Comparison of ENCODE assay signal across 12 mouse cellular contexts in genomic region chr19:58244148-58244547, GRCm38 (mm10).
DNase-seq lines count a peak whose midpoint lies in the region; ATAC-seq and TF ChIP-seq lines count a peak whose summit lies in the region.
"Had no signal": no experiment of that assay in that cellular context is flagged by ENCODE, and none has a peak within 500 bp of the region (broad histone marks: within the 10 kb centered on the region; RNA-seq: fewer than 3 reads in every experiment).

No protein-coding gene starts in this region.

- H3K4me3 ChIP-seq in forebrain, embryonic 10.5 days, result no peak overlapping the region
- H3K4me3 ChIP-seq in forebrain, embryonic 16.5 days (replicated peaks; ENCODE audit: low read length), result no peak overlapping the region
- no peak overlapping the region for H3K4me3 ChIP-seq in liver, postnatal 0 days (ENCODE audit: low read depth, low read length)
- H3K4me3 ChIP-seq in neural tube, embryonic 14.5 days (ENCODE audit: low read depth, low read length), result no peak overlapping the region
- H3K4me3 ChIP-seq: heart, embryonic 10.5 days; left cerebral cortex, adult 2 months had no signal

- H3K9ac ChIP-seq in forebrain, embryonic 16.5 days (replicated peaks; ENCODE audit: low read depth, low read length), result no peak overlapping the region
- H3K9ac ChIP-seq in liver, postnatal 0 days (replicated peaks), result no peak overlapping the region
- H3K9ac ChIP-seq in neural tube, embryonic 14.5 days (replicated peaks; ENCODE audit: low read depth, low read length), result no peak overlapping the region

- no peak for TF ChIP-seq CTCF in liver, postnatal 0 days (IDR thresholded peaks at IDR 0.05; ENCODE audit: low read depth)

- H3K4me2 ChIP-seq in forebrain, embryonic 16.5 days (ENCODE audit: low read length), result no peak overlapping the region
- H3K4me2 ChIP-seq in liver, postnatal 0 days (ENCODE audit: low read depth, low read length), result no peak overlapping the region
- no peak overlapping the region for H3K4me2 ChIP-seq in neural tube, embryonic 14.5 days (ENCODE audit: low read depth, low read length)

- no peaks in the 10 kb centered on the region for H3K9me3 ChIP-seq in forebrain, embryonic 10.5 days
- no peaks in the 10 kb centered on the region for H3K9me3 ChIP-seq in forebrain, embryonic 16.5 days (ENCODE audit: control insufficient read depth, low read length)
- H3K9me3 ChIP-seq in liver, postnatal 0 days (ENCODE audit: low read length), result no peaks in the 10 kb centered on the region
- no peaks in the 10 kb centered on the region for H3K9me3 ChIP-seq in neural tube, embryonic 14.5 days (ENCODE audit: control insufficient read depth, low read length)
- H3K9me3 ChIP-seq: heart, embryonic 10.5 days had no signal

- H3K27me3 ChIP-seq in forebrain, embryonic 10.5 days (ENCODE audit: poor library complexity, severe bottlenecking), result peaks cover 30% of the 10 kb centered on the region
- H3K27me3 ChIP-seq in forebrain, embryonic 16.5 days (replicated peaks; ENCODE audit: control insufficient read depth, insufficient read depth, low read length), result 0 out of 2 replicates have a peak, but pooled peaks cover 2% of the 10 kb centered on the region
- no peaks in the 10 kb centered on the region for H3K27me3 ChIP-seq in liver, postnatal 0 days (ENCODE audit: insufficient read depth, low read length)
- no peaks in the 10 kb centered on the region for H3K27me3 ChIP-seq in neural tube, embryonic 14.5 days (ENCODE audit: control insufficient read depth, insufficient read depth, low read length)

- no peak for TF ChIP-seq EP300 in liver, postnatal 0 days (IDR thresholded peaks at IDR 0.05; ENCODE audit: low read depth)

- H3K27ac ChIP-seq in forebrain, embryonic 10.5 days, result peak overlapping the region; percentile 60
- H3K27ac ChIP-seq in forebrain, embryonic 16.5 days (ENCODE audit: low read length), result no peak overlapping the region
- no peak overlapping the region for H3K27ac ChIP-seq in liver, postnatal 0 days (ENCODE audit: low read depth)
- peak overlapping the region; percentile 30; the same call in 1 of the 2 replicates for H3K27ac ChIP-seq in neural tube, embryonic 14.5 days (ENCODE audit: low read depth, low read length)
- H3K27ac ChIP-seq: heart, embryonic 10.5 days; left cerebral cortex, adult 2 months had no signal

- no peaks in the 10 kb centered on the region for H3K36me3 ChIP-seq in forebrain, embryonic 10.5 days (replicated peaks)
- H3K36me3 ChIP-seq in forebrain, embryonic 16.5 days (ENCODE audit: control insufficient read depth, insufficient read depth), result no peaks in the 10 kb centered on the region
- no peaks in the 10 kb centered on the region for H3K36me3 ChIP-seq in liver, postnatal 0 days (replicated peaks; ENCODE audit: insufficient read depth, low read length)
- H3K36me3 ChIP-seq in neural tube, embryonic 14.5 days (ENCODE audit: control insufficient read depth, insufficient read depth, low read length), result no peaks in the 10 kb centered on the region
- H3K36me3 ChIP-seq: heart, embryonic 10.5 days had no signal

- peaks cover 30% of the 10 kb centered on the region for H3K4me1 ChIP-seq in forebrain, embryonic 10.5 days
- H3K4me1 ChIP-seq in forebrain, embryonic 16.5 days (replicated peaks; ENCODE audit: control insufficient read depth, insufficient read depth, low read length), result no peaks in the 10 kb centered on the region
- H3K4me1 ChIP-seq in liver, postnatal 0 days (ENCODE audit: insufficient read depth), result peaks cover 4% of the 10 kb centered on the region; the same call in 1 of the 2 replicates
- H3K4me1 ChIP-seq in neural tube, embryonic 14.5 days (ENCODE audit: control insufficient read depth, insufficient read depth, low read length), result peaks cover 22% of the 10 kb centered on the region

- no peak for DNase-seq in forebrain, embryonic 10.5 days (ENCODE audit: extremely low spot score, low spot score)
- no peak for DNase-seq in liver, postnatal 0 days
- DNase-seq in liver, result no peak
- no peak for DNase-seq in layer of hippocampus, adult 11-12 months (ENCODE audit: low spot score)
- DNase-seq: cerebellum, adult 8-10 months; kidney, postnatal 10 days had no signal

- ATAC-seq in forebrain, embryonic 16.5 days, result no peak
- peak; percentile 35; the same call in 1 of the 2 replicates for ATAC-seq in liver, postnatal 0 days
- ATAC-seq in granulocyte monocyte progenitor cell, adult 5-6 weeks (replicated peaks; ENCODE audit: poor library complexity, severe bottlenecking), result peak; percentile 81
- no peak for ATAC-seq in neural tube, embryonic 14.5 days (ENCODE audit: low read depth)
- ATAC-seq in frontal cortex, adult (ENCODE audit: low TSS enrichment), result no peak

- WGBS in forebrain, embryonic 10.5 days, result 65% methylated on average over 4 of the region's 4 CpGs
- 44% methylated on average over 4 of the region's 4 CpGs for WGBS in forebrain, embryonic 16.5 days
- 56% methylated on average over 4 of the region's 4 CpGs for WGBS in liver, postnatal 0 days (ENCODE audit: insufficient replicate concordance)
- 40% methylated on average over 4 of the region's 4 CpGs for WGBS in neural tube, embryonic 14.5 days

Comparison
In these comparisons a context has a peak if more than half of its experiments do, and no peak if none do; other contexts are left out.
1. H3K27ac ChIP-seq: peak in forebrain, embryonic 10.5 days (single experiment) and neural tube, embryonic 14.5 days (single experiment); none in forebrain, embryonic 16.5 days (single experiment) and liver, postnatal 0 days (single experiment).
2. ATAC-seq: peak in liver, postnatal 0 days (single experiment) and granulocyte monocyte progenitor cell, adult 5-6 weeks (single experiment); none in forebrain, embryonic 16.5 days (single experiment), neural tube, embryonic 14.5 days (single experiment) and frontal cortex, adult (single experiment).